Mouse (Mus musculus) bone marrow, adult 2 months (tissue): Measurements from ENCODE around the gene Hnrnph3. TPM values are rescaled to one million over a fixed set of nuclear protein-coding genes. Genes with fewer than 3 reads are reported as not detected.

ENCODE experiments used
- H3K27ac ChIP-seq: fragments of 200-500 bp; 2 replicates; pipeline ENCODE4 v1.5.1; 2012; ENCODE audit warnings: low read depth, mild to moderate bottlenecking, control low read depth, inconsistent platforms, low read length; ENCODE audit not compliant: control insufficient read depth, poor library complexity, insufficient read depth
- H3K4me1 ChIP-seq: fragments of 200-500 bp; 2 replicates; pipeline ENCODE4 v1.6.1; 2011; ENCODE audit warnings: low read length; ENCODE audit not compliant: control insufficient read depth, insufficient read depth
- H3K4me3 ChIP-seq: fragments of 200-500 bp; replicated peaks from 2 replicates; pipeline ENCODE3; 2011; ENCODE audit warnings: mild to moderate bottlenecking, low read depth, low read length, control low read depth; ENCODE audit not compliant: control insufficient read depth
- CTCF ChIP-seq: fragments of 200-500 bp; IDR thresholded peaks from 2 replicates; pipeline ENCODE4 v1.5.1; 2011; ENCODE audit warnings: low read length, control low read depth; ENCODE audit not compliant: control insufficient read depth, insufficient read depth
- POLR2A ChIP-seq: fragments of 200-500 bp; IDR thresholded peaks from 2 replicates; pipeline ENCODE4 v1.6.1; 2011; ENCODE audit warnings: low read depth, mild to moderate bottlenecking, control low read depth, low read length, borderline replicate concordance; ENCODE audit not compliant: control insufficient read depth
- WGBS: fragments of 180-500 bp; shearing (Covaris S2); methylation state at CpG from one replicate; pipeline ENCODE4 v1.1.7; 2018; 5-methylcytosine and 5-hydroxymethylcytosine counted together
- polyA plus RNA-seq: library from polyadenylated mRNA; stranded (reverse); fragments of >200 nt; gene quantifications from 2 replicates; pipeline ENCODE4 v1.2.4, GENCODE M21; 2011; ENCODE audit warnings: low replicate concordance; ENCODE audit not compliant: missing spikeins, insufficient read depth, insufficient read length

Hnrnph3 gene
- polyA plus RNA-seq, 1 experiment = 89.4 TPM

DNA sequence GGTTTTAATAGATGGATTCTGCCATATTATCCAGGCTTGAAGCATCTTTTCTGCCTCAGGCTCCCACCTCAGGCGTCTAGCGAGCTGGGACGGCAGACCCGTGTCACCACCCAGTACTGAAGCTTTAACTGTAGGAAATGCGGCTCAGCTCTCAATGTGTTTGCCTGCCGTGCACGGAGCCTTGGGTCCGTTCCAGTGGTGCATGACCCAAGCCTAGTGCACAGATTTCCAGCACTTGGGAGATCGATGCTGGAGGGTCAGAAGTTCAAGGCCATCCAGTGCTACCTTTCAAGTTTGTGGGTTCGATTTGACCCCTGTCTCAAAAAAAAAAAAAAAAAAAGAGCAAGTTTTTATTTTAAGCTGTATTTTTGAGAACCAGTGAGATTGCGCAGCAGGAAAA is 58.2 kb downstream of the Hnrnph3 start:
- TF ChIP-seq CTCF (no peak), POLR2A (no peak)
- H3K27ac ChIP-seq = no peak overlapping the region
- WGBS = 92% methylated on average over 11 of the region's 11 CpGs

More for the DNA sequence above, 58.2 kb downstream of the Hnrnph3 start:
- no peaks in the 10 kb centered on the region for H3K4me1 ChIP-seq
- H3K4me3 ChIP-seq = no peak overlapping the region

Other genes with a start within 250 kb of the Hnrnph3 start
- 59.8 and 89.0 TPM in 2 replicates for gene Ccar1, start 231.9 kb downstream of the Hnrnph3 start, polyA plus RNA-seq
- 1.3 and 2.2 TPM in 2 replicates for gene Tet1, start 115.2 kb downstream of the Hnrnph3 start, polyA plus RNA-seq
- 5.6 and 7.3 TPM in 2 replicates for gene Slc25a16, start 103.6 kb downstream of the Hnrnph3 start, polyA plus RNA-seq
- gene Dna2, start 77.2 kb downstream of the Hnrnph3 start, polyA plus RNA-seq = 29.5 and 38.9 TPM in 2 replicates
- gene Rufy2, start 44.0 kb downstream of the Hnrnph3 start, polyA plus RNA-seq = 7.0 and 7.1 TPM in 2 replicates
- 0.82 TPM in 1 of 2 replicates, not detected in the other for gene Pbld2, start 98 bp upstream of the Hnrnph3 start, polyA plus RNA-seq
- 3.7 and 5.0 TPM in 2 replicates for gene Pbld1, start 35.9 kb upstream of the Hnrnph3 start, polyA plus RNA-seq
- gene Atoh7, start 75.4 kb upstream of the Hnrnph3 start, polyA plus RNA-seq = not detected in 2 replicates
- 0.31 TPM in 1 of 2 replicates, not detected in the other for gene Mypn, start 179.7 kb upstream of the Hnrnph3 start, polyA plus RNA-seq
- gene Herc4, start 219.6 kb upstream of the Hnrnph3 start, polyA plus RNA-seq = 29.9 and 76.5 TPM in 2 replicates